Mouse (Mus musculus) cerebellum, adult (tissue): ENCODE data around the gene Timmdc1.

ENCODE experiments used
- ATAC-seq: cut with Nextera tagmentation; 2 replicates; pipeline ENCODE4 v1.9.2; 2017; ENCODE audit warnings: mild to moderate bottlenecking, moderate library complexity, mixed read lengths; ENCODE audit not compliant: insufficient number of reproducible peaks, low FRiP score, low TSS enrichment

Timmdc1 gene

GRCm38 (mm10) chr16:38467091-38467916 lies 55.2 kb downstream of the Timmdc1 start:
- no peak for ATAC-seq

- ATAC-seq: no peak
Measured at GRCm38 (mm10) chr16:38466089-38466488, 56.4 kb downstream of the Timmdc1 start.

GRCm38 (mm10) chr16:38463305-38463704 lies 59.2 kb downstream of the Timmdc1 start:
- ATAC-seq: no peak

GRCm38 (mm10) chr16:38462161-38462560 lies 60.3 kb downstream of the Timmdc1 start:
- no peak for ATAC-seq

- ATAC-seq: no peak
Measured at GRCm38 (mm10) chr16:38461749-38462148, 60.7 kb downstream of the Timmdc1 start.

GRCm38 (mm10) chr16:38459990-38460389 lies 62.5 kb downstream of the Timmdc1 start:
- ATAC-seq: no peak

- no peak for ATAC-seq
Measured at GRCm38 (mm10) chr16:38458600-38459280, 63.7 kb downstream of the Timmdc1 start.

- ATAC-seq: no peak
Measured at GRCm38 (mm10) chr16:38456812-38457567, 65.5 kb downstream of the Timmdc1 start.

GRCm38 (mm10) chr16:38455511-38456418 lies 66.7 kb downstream of the Timmdc1 start, which contains the start of gene Cd80:
Gene Cd80, plus strand, starts transcription at chr16:38455561.
- no peak for ATAC-seq

- no peak for ATAC-seq
Measured at GRCm38 (mm10) chr16:38454533-38455254, 67.8 kb downstream of the Timmdc1 start.

- no peak for ATAC-seq
Measured at GRCm38 (mm10) chr16:38453952-38454351, 68.5 kb downstream of the Timmdc1 start.

GRCm38 (mm10) chr16:38453203-38453553 lies 69.3 kb downstream of the Timmdc1 start:
- no peak for ATAC-seq

- ATAC-seq: peak; percentile 95
Measured at GRCm38 (mm10) chr16:38452442-38453202, 69.8 kb downstream of the Timmdc1 start, which contains the start of gene Adprh. Gene Adprh, minus strand, starts transcription at chr16:38452703.

- no peak for ATAC-seq
Measured at GRCm38 (mm10) chr16:38451421-38452205, 70.8 kb downstream of the Timmdc1 start.

- no peak for ATAC-seq
Measured at GRCm38 (mm10) chr16:38450707-38451106, 71.8 kb downstream of the Timmdc1 start.

- ATAC-seq: no peak
Measured at GRCm38 (mm10) chr16:38448458-38448857, 74.0 kb downstream of the Timmdc1 start.
